Mouse (Mus musculus) embryonic facial prominence, embryonic 14.5 days (tissue): ENCODE data around the gene Fitm2. TPM values are rescaled to one million over a fixed set of nuclear protein-coding genes. Genes with fewer than 3 reads are reported as not detected.

Experiments used
- ATAC-seq: fragments of 200-750 bp; cut with Nextera tagmentation; 2 replicates; pipeline ENCODE4 v1.8.0; 2017; ENCODE audit warnings: low read depth, moderate number of reproducible peaks, moderate TSS enrichment
- DNase-seq: peaks from one replicate; pipeline ENCODE4 v3.0.0-alpha.2; 2015; ENCODE audit warnings: low spot score
- H3K27ac ChIP-seq: fragments of 300-500 bp; sonication (generic); replicated peaks from 2 replicates; pipeline ENCODE4 v1.5.1; 2014; ENCODE audit warnings: low read depth, mild to moderate bottlenecking, low read length, moderate library complexity
- H3K27me3 ChIP-seq: fragments of 300-500 bp; sonication (generic); replicated peaks from 2 replicates; pipeline ENCODE4 v1.6.1; 2014; ENCODE audit warnings: low read length; ENCODE audit not compliant: control insufficient read depth, insufficient read depth
- H3K36me3 ChIP-seq: fragments of 300-500 bp; sonication (generic); 2 replicates; pipeline ENCODE4 v1.6.1; 2014; ENCODE audit warnings: low read length, mixed read lengths; ENCODE audit not compliant: control insufficient read depth, insufficient read depth
- H3K4me1 ChIP-seq: fragments of 300-500 bp; sonication (generic); 2 replicates; pipeline ENCODE4 v1.6.1; 2014; ENCODE audit warnings: antibody characterized with exemption, low read length; ENCODE audit not compliant: control insufficient read depth, insufficient read depth
- H3K4me2 ChIP-seq: fragments of 300-500 bp; sonication (generic); 2 replicates; pipeline ENCODE4 v1.6.1; 2014; ENCODE audit warnings: low read depth, mild to moderate bottlenecking, low read length, moderate library complexity, mixed read lengths
- H3K4me3 ChIP-seq: fragments of 300-500 bp; sonication (generic); 2 replicates; pipeline ENCODE4 v1.5.1; 2014; ENCODE audit warnings: low read depth, mild to moderate bottlenecking, low read length
- H3K9ac ChIP-seq: fragments of 300-500 bp; sonication (generic); 2 replicates; pipeline ENCODE4 v1.6.1; 2014; ENCODE audit warnings: low read depth, mild to moderate bottlenecking, low read length, moderate library complexity, mixed read lengths
- H3K9me3 ChIP-seq: fragments of 300-500 bp; sonication (generic); 2 replicates; pipeline ENCODE4 v1.6.1; 2016; ENCODE audit warnings: low read length; ENCODE audit not compliant: control insufficient read depth
- WGBS: fragments of 180-500 bp; shearing (Covaris S2); extraction: QIAGEN DNeasy Blood & Tissue Kit; methylation state at CpG from one replicate; pipeline ENCODE4 v1.1.7; 2014; 5-methylcytosine and 5-hydroxymethylcytosine counted together
- polyA plus RNA-seq: library from polyadenylated mRNA; unstranded; fragments of >200 nt; fragmentation: Nextera tagmentation; extraction: Ambion mirVana; gene quantifications from 2 replicates; pipeline ENCODE4 v1.2.1, GENCODE M21; 2014

The Fitm2 gene
- 11.3 and 12.6 TPM in 2 replicates for polyA plus RNA-seq

DNA sequence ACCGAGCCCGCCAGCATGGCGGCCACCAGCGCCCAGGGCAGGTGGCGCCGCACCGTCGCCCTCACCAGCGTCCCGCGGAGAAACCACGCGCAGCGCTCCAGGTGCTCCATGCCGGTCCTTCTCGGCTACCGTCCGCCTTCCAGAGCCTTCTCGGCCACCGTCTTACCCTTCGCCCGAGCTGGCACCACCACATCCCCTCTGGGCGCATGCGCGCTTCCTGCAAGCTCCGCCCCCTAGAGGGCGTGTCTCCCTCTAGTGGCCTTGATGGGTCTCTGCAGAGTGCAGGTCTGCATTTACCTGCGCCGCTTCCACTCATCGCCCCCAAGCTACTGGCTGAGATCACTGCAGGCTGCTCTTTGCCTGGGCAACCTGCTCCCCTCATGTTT is at the start of gene Fitm2:
Fitm2 (minus strand) TSS at position 164 of the 386 bp plus-strand sequence.
- Histone ChIP-seq H3K4me3 (peak within 1 kb of the TSS; percentile 65), H3K36me3 (0 out of 2 replicates have a peak, but pooled peaks cover 23% of the 10 kb centered on the region), H3K9ac (peak within 1 kb of the TSS; percentile 77), H3K27me3 (no peaks in the 10 kb centered on the region), H3K4me1 (peaks cover 9% of the 10 kb centered on the region), H3K27ac (0 out of 2 replicates have a peak within 1 kb of the TSS, but pooled peaks have one; percentile 7), H3K9me3 (no peaks in the 10 kb centered on the region), H3K4me2 (peak within 1 kb of the TSS; percentile 64)
- WGBS: 0% methylated on average over 25 of the region's 30 CpGs
- DNase-seq: peak; percentile 96
- ATAC-seq: peak; percentile 97

- ATAC-seq (no peak), DNase-seq (no peak)
- no peak within 1 kb of the TSS for H3K4me2 ChIP-seq
- no peaks in the 10 kb centered on the region for H3K36me3 ChIP-seq
- WGBS: 89% methylated on average over 10 of the region's 10 CpGs
- H3K9ac ChIP-seq: no peak within 1 kb of the TSS
- H3K4me1 ChIP-seq: no peaks in the 10 kb centered on the region
- no peaks in the 10 kb centered on the region; the same call in 1 of the 2 replicates for H3K27me3 ChIP-seq
- H3K27ac ChIP-seq: no peak within 1 kb of the TSS
- no peaks in the 10 kb centered on the region for H3K9me3 ChIP-seq
- no peak within 1 kb of the TSS for H3K4me3 ChIP-seq
Observed at GRCm38 (mm10) chr2:163506300-163507004, 34.0 kb upstream of the Fitm2 start, which contains the start of gene Hnf4a. Hnf4a (plus strand) TSS chr2:163506808.

- no peaks in the 10 kb centered on the region for H3K4me1 ChIP-seq
- ATAC-seq (no peak), DNase-seq (no peak)
- H3K27me3 ChIP-seq: no peaks in the 10 kb centered on the region; the same call in 1 of the 2 replicates
- WGBS: 68% methylated on average over 7 of the region's 7 CpGs
- H3K4me2 ChIP-seq: no peak overlapping the region
- H3K27ac ChIP-seq: no peak overlapping the region
- no peak overlapping the region for H3K9ac ChIP-seq
- H3K9me3 ChIP-seq: no peaks in the 10 kb centered on the region
- no peaks in the 10 kb centered on the region for H3K36me3 ChIP-seq
- H3K4me3 ChIP-seq: no peak overlapping the region
Observed at GRCm38 (mm10) chr2:163503191-163503590, 30.8 kb upstream of the Fitm2 start.

- DNase-seq (no peak), ATAC-seq (no peak)
- H3K27me3 ChIP-seq: no peaks in the 10 kb centered on the region; the same call in 1 of the 2 replicates
- no peak overlapping the region for H3K4me2 ChIP-seq
- H3K9me3 ChIP-seq: no peaks in the 10 kb centered on the region
- H3K36me3 ChIP-seq: no peaks in the 10 kb centered on the region
- WGBS: 67% methylated on average over 2 of the region's 2 CpGs
- no peak overlapping the region for H3K9ac ChIP-seq
- no peak overlapping the region for H3K4me3 ChIP-seq
- H3K27ac ChIP-seq: no peak overlapping the region
- no peaks in the 10 kb centered on the region for H3K4me1 ChIP-seq
Observed at GRCm38 (mm10) chr2:163502219-163502618, 29.8 kb upstream of the Fitm2 start.

- Histone ChIP-seq H3K4me1 (no peaks in the 10 kb centered on the region), H3K27ac (no peak overlapping the region), H3K9ac (no peak overlapping the region), H3K9me3 (no peaks in the 10 kb centered on the region), H3K36me3 (no peaks in the 10 kb centered on the region), H3K27me3 (no peaks in the 10 kb centered on the region), H3K4me3 (no peak overlapping the region), H3K4me2 (no peak overlapping the region)
- no peak for DNase-seq
- 40% methylated on average over 6 of the region's 6 CpGs for WGBS
- no peak for ATAC-seq
Observed at GRCm38 (mm10) chr2:163494456-163494855, 22.0 kb upstream of the Fitm2 start.

GRCm38 (mm10) chr2:163493976-163494375 is 21.5 kb upstream of the Fitm2 start:
- 46% methylated on average over 5 of the region's 5 CpGs for WGBS
- ATAC-seq: no peak

GRCm38 (mm10) chr2:163493031-163493430 is 20.6 kb upstream of the Fitm2 start:
- WGBS: 28% methylated on average over 5 of the region's 5 CpGs
- Histone ChIP-seq H3K36me3 (no peaks in the 10 kb centered on the region), H3K9me3 (no peaks in the 10 kb centered on the region), H3K9ac (no peak overlapping the region), H3K4me2 (no peak overlapping the region), H3K4me3 (no peak overlapping the region), H3K27me3 (no peaks in the 10 kb centered on the region), H3K4me1 (no peaks in the 10 kb centered on the region), H3K27ac (no peak overlapping the region)
- ATAC-seq (no peak), DNase-seq (no peak)

More at GRCm38 (mm10) chr2:163493976-163494375, 21.5 kb upstream of the Fitm2 start:
- no peak overlapping the region for H3K9ac ChIP-seq
- H3K4me3 ChIP-seq: no peak overlapping the region
- no peaks in the 10 kb centered on the region for H3K4me1 ChIP-seq
- DNase-seq: no peak
- no peaks in the 10 kb centered on the region for H3K9me3 ChIP-seq
- H3K36me3 ChIP-seq: no peaks in the 10 kb centered on the region
- H3K27me3 ChIP-seq: no peaks in the 10 kb centered on the region
- H3K27ac ChIP-seq: no peak overlapping the region
- no peak overlapping the region for H3K4me2 ChIP-seq

- Histone ChIP-seq H3K36me3 (no peaks in the 10 kb centered on the region), H3K27ac (no peak within 1 kb of the TSS), H3K9me3 (no peaks in the 10 kb centered on the region), H3K4me3 (no peak within 1 kb of the TSS), H3K27me3 (no peaks in the 10 kb centered on the region), H3K4me1 (no peaks in the 10 kb centered on the region), H3K4me2 (no peak within 1 kb of the TSS), H3K9ac (no peak within 1 kb of the TSS)
- ATAC-seq (no peak), DNase-seq (no peak)
- 73% methylated on average over 5 of the region's 5 CpGs for WGBS
Observed at GRCm38 (mm10) chr2:163492018-163492417, 19.6 kb upstream of the Fitm2 start, which contains the start of gene R3hdml. R3hdml (plus strand) TSS chr2:163492318.

DNA sequence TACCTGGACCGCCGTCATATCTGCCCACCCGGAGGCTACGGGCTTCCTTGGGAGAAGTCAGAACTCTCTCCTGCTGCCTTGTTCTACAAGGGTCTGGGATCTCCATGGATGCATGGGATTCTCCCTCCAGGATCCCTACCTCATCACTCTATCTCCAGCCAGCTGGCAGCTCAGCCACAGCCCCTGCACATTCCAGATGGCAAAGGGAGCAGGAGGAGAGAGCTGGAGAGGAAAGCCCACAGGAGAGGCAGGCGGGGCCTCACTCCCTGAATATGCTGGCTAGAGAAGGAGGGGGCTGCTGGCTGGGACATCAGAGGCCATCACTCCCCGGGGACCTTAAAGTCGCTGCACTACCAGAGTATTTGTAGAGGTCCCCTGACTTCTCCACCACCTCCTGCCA is 18.9 kb upstream of the Fitm2 start:
- Histone ChIP-seq H3K27ac (no peak overlapping the region), H3K4me3 (no peak overlapping the region), H3K4me2 (no peak overlapping the region), H3K9me3 (no peaks in the 10 kb centered on the region), H3K27me3 (no peaks in the 10 kb centered on the region), H3K9ac (no peak overlapping the region), H3K4me1 (no peaks in the 10 kb centered on the region), H3K36me3 (no peaks in the 10 kb centered on the region)
- ATAC-seq (no peak), DNase-seq (peak; percentile 10)
- WGBS: 58% methylated on average over 7 of the region's 7 CpGs
